Mouse (Mus musculus) brain, embryonic 14.5 days (tissue): ENCODE results near the gene Tm4sf4. TPM values are rescaled to one million over a fixed set of nuclear protein-coding genes. Genes with fewer than 3 reads are reported as not detected.
A peak's percentile ranks its signal among the peaks of the same experiment; 100 is the strongest.

Experiments used
- DNase-seq: peaks from one replicate; pipeline ENCODE4 v3.0.0-alpha.2; 2011; ENCODE audit warnings: low read depth
- CTCF ChIP-seq: fragments of 200-500 bp; IDR thresholded peaks from 2 replicates; pipeline ENCODE4 v1.5.1; 2012; ENCODE audit warnings: inconsistent platforms, mild to moderate bottlenecking, moderate library complexity, borderline replicate concordance; ENCODE audit not compliant: insufficient read depth, insufficient read length; ENCODE audit errors: extremely low read depth
- POLR2A ChIP-seq: fragments of 200-500 bp; IDR thresholded peaks from 2 replicates; pipeline ENCODE4 v1.6.1; 2012; ENCODE audit warnings: mild to moderate bottlenecking, inconsistent platforms, borderline replicate concordance; ENCODE audit not compliant: poor library complexity, insufficient read depth, insufficient read length, severe bottlenecking; ENCODE audit errors: extremely low read depth
- polyA plus RNA-seq: library from polyadenylated mRNA; depleted of rRNA; stranded (reverse); fragments of >200 nt; gene quantifications from 2 replicates; pipeline ENCODE4 v1.2.3, GENCODE M21; 2012

The Tm4sf4 gene
- polyA plus RNA-seq, 1 experiment: 0.08 TPM

- TF ChIP-seq POLR2A (no peak), CTCF (no peak)
- DNase-seq: no peak
Measured at GRCm38 (mm10) chr3:57440956-57441355, 15.8 kb downstream of the Tm4sf4 start.

DNA sequence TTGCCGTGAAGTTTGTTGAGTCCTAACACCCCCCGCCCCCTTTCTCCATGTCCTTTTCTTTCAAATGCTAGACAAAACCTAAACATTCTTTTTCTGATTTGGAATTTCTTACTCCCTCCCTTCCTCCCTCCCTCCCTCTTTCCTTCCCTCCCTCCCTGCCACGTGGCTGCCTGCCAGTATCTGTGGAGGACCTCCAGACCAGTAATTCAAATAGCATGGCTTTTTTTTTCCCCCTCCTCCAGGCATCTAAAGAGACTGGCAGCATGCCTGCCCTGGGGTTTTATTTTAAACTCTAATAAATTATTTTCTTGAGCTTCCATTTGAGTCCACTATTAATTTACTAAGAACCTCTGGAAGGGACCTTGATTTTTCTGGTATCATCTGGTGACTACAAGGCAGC, 20.6 kb downstream of the Tm4sf4 start:
- DNase-seq: peak; percentile 77
- no peak for TF ChIP-seq CTCF
- no peak for TF ChIP-seq POLR2A

- no peak for TF ChIP-seq CTCF
- no peak for TF ChIP-seq POLR2A
- DNase-seq: no peak
Measured at GRCm38 (mm10) chr3:57447889-57448288, 22.8 kb downstream of the Tm4sf4 start.

DNA sequence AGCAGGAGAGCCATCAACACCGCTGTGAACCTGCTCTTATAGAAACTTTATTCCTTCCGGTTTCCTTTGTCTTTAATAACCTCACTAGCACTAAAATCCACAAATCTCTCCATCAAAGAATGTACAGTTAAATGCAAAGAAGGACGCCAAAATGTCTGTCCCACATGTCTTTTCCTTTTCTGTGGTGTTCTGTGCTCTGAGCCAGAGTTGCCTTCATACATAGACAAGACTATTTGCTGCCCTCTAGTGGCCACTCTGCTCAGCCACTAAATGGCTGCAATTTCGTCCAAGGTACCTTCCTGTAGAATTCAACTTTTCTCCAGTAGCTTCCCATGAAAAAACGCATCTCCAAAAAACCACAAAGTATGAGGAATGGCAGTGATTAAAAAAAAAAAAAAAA, 23.3 kb downstream of the Tm4sf4 start:
- peak; percentile 91 for DNase-seq
- peak; percentile 87 for TF ChIP-seq CTCF
- TF ChIP-seq POLR2A: no peak

DNA sequence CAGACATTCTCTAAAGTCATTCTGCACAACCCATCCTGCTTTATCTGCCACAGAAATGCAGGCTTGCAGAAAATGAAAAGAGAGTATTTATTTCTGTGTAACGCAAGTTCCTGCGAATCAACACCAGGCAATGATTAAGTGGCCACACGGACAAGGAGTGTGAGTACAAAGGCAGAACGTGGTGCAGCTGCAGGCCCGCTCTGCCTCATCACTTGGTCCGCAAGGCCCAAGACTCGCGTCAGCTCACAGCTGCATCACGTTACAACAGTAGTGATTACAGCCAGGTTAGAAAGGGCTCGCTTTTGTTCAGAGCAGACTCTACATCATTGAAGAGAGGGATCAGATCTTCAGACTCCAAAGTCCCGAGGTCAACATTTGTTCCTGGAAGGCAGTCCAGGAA, 33.5 kb downstream of the Tm4sf4 start:
- TF ChIP-seq CTCF: no peak
- no peak for TF ChIP-seq POLR2A
- DNase-seq: peak; percentile 47

- no peak for DNase-seq
Measured at GRCm38 (mm10) chr3:57463302-57463701, 38.2 kb downstream of the Tm4sf4 start.

DNA sequence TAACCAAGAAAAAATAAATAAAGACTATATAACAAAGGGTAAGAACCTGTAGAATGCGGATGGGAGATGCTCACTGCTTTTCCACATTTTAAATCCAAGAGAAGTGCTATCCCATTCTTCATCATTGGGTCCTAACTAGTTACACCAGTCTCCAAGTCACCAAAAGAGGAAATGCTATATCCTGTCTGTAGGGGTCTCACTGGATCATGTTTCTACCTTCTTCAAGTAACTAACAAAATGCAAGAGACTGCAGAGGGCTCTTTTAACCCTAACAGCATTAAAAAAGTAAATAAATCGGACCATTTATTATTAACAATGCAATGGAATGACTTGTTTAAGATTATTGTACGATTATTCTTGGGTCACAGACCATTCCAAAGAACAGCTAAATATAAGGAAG, 41.2 kb downstream of the Tm4sf4 start:
- DNase-seq: peak; percentile 80
- 0 out of 2 replicates have a peak, but pooled peaks have one; percentile 4 for TF ChIP-seq CTCF
- no peak for TF ChIP-seq POLR2A

More at GRCm38 (mm10) chr3:57463302-57463701, 38.2 kb downstream of the Tm4sf4 start:
- TF ChIP-seq POLR2A (no peak), CTCF (no peak)

GRCm38 (mm10) chr3:57469325-57469724, 44.2 kb downstream of the Tm4sf4 start:
- TF ChIP-seq CTCF: no peak
- no peak for TF ChIP-seq POLR2A
- DNase-seq: no peak

GRCm38 (mm10) chr3:57470326-57470725, 45.2 kb downstream of the Tm4sf4 start:
- TF ChIP-seq POLR2A: no peak
- peak; percentile 59; the same call in 1 of the 2 replicates for TF ChIP-seq CTCF
- peak; percentile 85 for DNase-seq

DNA sequence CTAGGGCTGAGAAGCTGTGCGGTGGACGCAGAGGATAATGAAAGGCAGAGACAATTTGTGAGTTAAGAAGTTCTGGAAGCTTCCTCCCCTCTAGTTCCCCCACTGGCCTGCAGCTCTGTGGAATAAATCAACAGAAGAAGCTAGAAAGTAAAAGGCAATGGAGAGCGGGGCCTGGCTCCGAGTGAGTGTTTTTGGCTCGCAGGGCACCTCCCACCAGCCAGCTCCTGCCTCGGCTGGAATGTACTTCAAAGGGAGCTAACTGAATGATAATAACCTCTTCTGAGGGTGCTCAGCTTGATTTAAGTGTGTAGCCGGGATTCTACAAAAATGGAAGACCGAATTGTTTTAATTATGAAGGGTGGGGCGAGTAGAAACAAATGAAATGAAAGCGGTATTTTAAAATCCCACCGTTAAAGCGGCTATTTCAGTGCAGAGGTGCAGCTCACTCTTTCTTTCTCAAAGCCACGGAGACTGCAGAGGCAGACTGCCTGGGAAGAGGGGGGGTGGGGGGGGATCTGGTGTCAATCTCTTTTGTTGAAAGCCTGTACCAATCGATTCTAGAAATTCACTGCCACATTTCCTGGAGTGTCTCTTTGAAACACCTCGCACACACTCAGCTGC, 46.0 kb downstream of the Tm4sf4 start:
- no peak for TF ChIP-seq CTCF
- DNase-seq: peak; percentile 85

DNA sequence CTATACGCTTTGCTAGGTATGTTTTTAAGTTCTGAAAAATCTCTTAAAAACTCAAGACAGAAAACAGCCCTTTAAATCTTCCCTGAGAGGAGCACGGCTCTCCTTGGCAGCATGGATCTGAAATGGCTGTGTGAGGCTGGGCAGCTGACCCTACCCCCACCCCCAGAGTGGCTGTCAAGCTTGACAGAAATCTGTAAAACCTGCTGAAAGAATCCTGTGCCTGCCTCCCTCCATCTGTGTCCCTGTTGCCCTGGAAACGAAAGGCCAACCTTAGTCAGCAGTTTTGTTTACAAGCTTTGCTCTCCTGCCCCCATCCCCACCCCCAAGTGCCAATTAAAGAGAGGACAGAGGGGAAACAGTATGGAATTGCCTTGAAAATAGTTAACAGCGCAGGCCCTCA, 47.3 kb downstream of the Tm4sf4 start:
- TF ChIP-seq CTCF (no peak), POLR2A (no peak)
- DNase-seq: peak; percentile 91

GRCm38 (mm10) chr3:57474421-57474820, 49.3 kb downstream of the Tm4sf4 start:
- TF ChIP-seq CTCF: no peak
- no peak for TF ChIP-seq POLR2A
- no peak for DNase-seq
